Mouse (Mus musculus) right cerebral cortex, postnatal 10 days (tissue): ENCODE results near the gene Tex35.

Experiments used
- DNase-seq, 2 experiments: peaks; one replicate each; pipeline ENCODE4 v3.0.0; 2021; ENCODE audit warnings: low spot score in 2 of 2

The Tex35 gene

GRCm38 (mm10) chr1:157081076-157081804 lies 27.2 kb downstream of the Tex35 start:
- no peak for DNase-seq

GRCm38 (mm10) chr1:157080071-157080470 lies 28.4 kb downstream of the Tex35 start:
- no peak for DNase-seq

- DNase-seq, result peak in 1 of 2 experiments; percentile 58
Measured at GRCm38 (mm10) chr1:157079384-157080025, 29.0 kb downstream of the Tex35 start.

- peak; percentile 91 to 95 for DNase-seq
Measured at GRCm38 (mm10) chr1:157076781-157077705, 31.4 kb downstream of the Tex35 start.

- peak; percentile 78 to 83 for DNase-seq
Measured at GRCm38 (mm10) chr1:157076257-157076656, 32.2 kb downstream of the Tex35 start.

- no peak for DNase-seq
Measured at GRCm38 (mm10) chr1:157074937-157075336, 33.5 kb downstream of the Tex35 start.

GRCm38 (mm10) chr1:157074371-157074770 lies 34.1 kb downstream of the Tex35 start:
- no peak for DNase-seq

GRCm38 (mm10) chr1:157073592-157073991 lies 34.9 kb downstream of the Tex35 start:
- no peak for DNase-seq

GRCm38 (mm10) chr1:157069181-157069828 lies 39.2 kb downstream of the Tex35 start:
- DNase-seq, result no peak

GRCm38 (mm10) chr1:157068316-157068715 lies 40.2 kb downstream of the Tex35 start:
- DNase-seq, result no peak

- DNase-seq, result no peak
Measured at GRCm38 (mm10) chr1:157065819-157066730, 42.4 kb downstream of the Tex35 start.

GRCm38 (mm10) chr1:157063318-157064115 lies 45.0 kb downstream of the Tex35 start:
- no peak for DNase-seq

GRCm38 (mm10) chr1:157062445-157062825 lies 46.0 kb downstream of the Tex35 start:
- no peak for DNase-seq

GRCm38 (mm10) chr1:157061800-157062444 lies 46.6 kb downstream of the Tex35 start:
- DNase-seq, result no peak

GRCm38 (mm10) chr1:157061170-157061569 lies 47.3 kb downstream of the Tex35 start:
- no peak for DNase-seq

GRCm38 (mm10) chr1:157060441-157061135 lies 47.9 kb downstream of the Tex35 start:
- no peak for DNase-seq

GRCm38 (mm10) chr1:157055901-157056300 lies 52.6 kb downstream of the Tex35 start:
- DNase-seq, result no peak

- DNase-seq, result no peak
Measured at GRCm38 (mm10) chr1:157055288-157055831, 53.1 kb downstream of the Tex35 start.
